Comparison of ENCODE assay signal across 18 mouse cellular contexts in genomic region chr6:72524160-72524559, GRCm38 (mm10). TPM values are rescaled to one million over a fixed set of nuclear protein-coding genes. Genes with fewer than 3 reads are reported as not detected.
"Had no signal": no experiment of that assay in that cellular context is flagged by ENCODE, and none has a peak within 500 bp of the region (broad histone marks: within the 10 kb centered on the region; RNA-seq: fewer than 3 reads in every experiment).

No protein-coding gene starts in this region.

- DNase-seq: retina, postnatal 1 day; right cerebral cortex, adult 18-20 months; right cerebral cortex, postnatal 14 days; right cerebral cortex, postnatal 25 days; right cerebral cortex, postnatal 4 days; spleen, adult 18-20 months; thymus, adult 18-20 months; thymus, adult 2 months; thymus, postnatal 14 days; thymus, postnatal 25 days; thymus, postnatal 36 days had no signal

- H3K9ac ChIP-seq: neural tube, embryonic 12.5 days; neural tube, embryonic 13.5 days; neural tube, embryonic 15.5 days; stomach, embryonic 15.5 days had no signal

- H3K36me3 ChIP-seq: neural tube, embryonic 12.5 days; neural tube, embryonic 13.5 days; neural tube, embryonic 15.5 days; stomach, embryonic 15.5 days had no signal

- H3K4me3 ChIP-seq: neural tube, embryonic 12.5 days; neural tube, embryonic 13.5 days; neural tube, embryonic 15.5 days; stomach, embryonic 15.5 days had no signal

- H3K27ac ChIP-seq: neural tube, embryonic 12.5 days; neural tube, embryonic 13.5 days; neural tube, embryonic 15.5 days; stomach, embryonic 15.5 days; stomach, postnatal 0 days had no signal

- H3K27me3 ChIP-seq: neural tube, embryonic 12.5 days; neural tube, embryonic 13.5 days; neural tube, embryonic 15.5 days; stomach, embryonic 15.5 days had no signal

- H3K9me3 ChIP-seq: neural tube, embryonic 12.5 days; neural tube, embryonic 13.5 days; neural tube, embryonic 15.5 days; stomach, embryonic 15.5 days had no signal

RNA-seq across cellular contexts. Expression of gene Sh2d6, which starts 2.7 kb away (rescaled TPM):
- polyA plus RNA-seq: neural tube, embryonic 11.5 days; stomach, embryonic 14.5 days had no signal
